Mouse (Mus musculus) thymus, adult 2 months (tissue): ENCODE data around the gene Ier5l.

Experiments
- CTCF ChIP-seq: fragments of 200-500 bp; IDR thresholded peaks from 2 replicates; pipeline ENCODE4 v1.5.1; 2012; ENCODE audit warnings: mild to moderate bottlenecking, control low read depth, low read length, moderate library complexity, borderline replicate concordance; ENCODE audit not compliant: control insufficient read depth, poor library complexity, insufficient read depth; ENCODE audit errors: extremely low read depth
- POLR2A ChIP-seq: fragments of 200-500 bp; IDR thresholded peaks from 2 replicates; pipeline ENCODE4 v1.6.1; 2012; ENCODE audit warnings: mild to moderate bottlenecking, low read length, control low read depth, moderate library complexity; ENCODE audit not compliant: control insufficient read depth, poor library complexity, insufficient read depth; ENCODE audit errors: extremely low read depth

GRCm38 (mm10) chr2:30453570-30453969, 20.4 kb downstream of the Ier5l start:
- TF ChIP-seq POLR2A (no peak), CTCF (no peak)
